33 mouse cellular contexts compared by ENCODE assay signal in genomic region chr4:127083131-127083530, GRCm38 (mm10).
"Had no signal": no experiment of that assay in that cellular context is flagged by ENCODE, and none has a peak within 500 bp of the region (broad histone marks: within the 10 kb centered on the region; RNA-seq: fewer than 3 reads in every experiment).

No protein-coding gene starts in this region.

- H3K4me3 ChIP-seq: heart, embryonic 10.5 days; heart, embryonic 12.5 days; heart, embryonic 13.5 days; heart, embryonic 15.5 days; hindbrain, embryonic 10.5 days; hindbrain, embryonic 12.5 days; hindbrain, embryonic 13.5 days; hindbrain, embryonic 15.5 days; intestine, embryonic 15.5 days; kidney, embryonic 15.5 days; layer of hippocampus, adult 2 months had no signal

- H3K27ac ChIP-seq: heart, embryonic 10.5 days; heart, embryonic 13.5 days; heart, embryonic 15.5 days; hindbrain, embryonic 10.5 days; hindbrain, embryonic 12.5 days; hindbrain, embryonic 13.5 days; hindbrain, embryonic 14.5 days; hindbrain, embryonic 15.5 days; hindbrain, postnatal 0 days; intestine, embryonic 15.5 days; kidney, embryonic 15.5 days; kidney, postnatal 0 days; layer of hippocampus, adult 2 months had no signal

- H3K4me2 ChIP-seq: heart, embryonic 11.5 days; heart, embryonic 12.5 days; heart, embryonic 13.5 days; heart, embryonic 15.5 days; hindbrain, embryonic 12.5 days; hindbrain, embryonic 13.5 days; hindbrain, embryonic 14.5 days; hindbrain, embryonic 15.5 days; intestine, embryonic 15.5 days; kidney, embryonic 15.5 days had no signal

- DNase-seq: heart, postnatal 10 days; heart, postnatal 14 days; heart, postnatal 36 days; heart, postnatal 4 days; kidney, adult 11 months; kidney, adult 18-20 months; kidney, adult 8-10 months; kidney, postnatal 10 days; kidney, postnatal 14 days; kidney, postnatal 25 days; kidney, postnatal 36 days; kidney, postnatal 4 days; layer of hippocampus, adult 9-11 months; layer of hippocampus, postnatal 36 days had no signal

- H3K27me3 ChIP-seq: heart, embryonic 12.5 days; heart, embryonic 13.5 days; heart, embryonic 15.5 days; hindbrain, embryonic 12.5 days; hindbrain, embryonic 13.5 days; hindbrain, embryonic 15.5 days; intestine, embryonic 15.5 days; kidney, embryonic 15.5 days had no signal

- H3K9ac ChIP-seq: heart, embryonic 12.5 days; heart, embryonic 13.5 days; heart, embryonic 15.5 days; hindbrain, embryonic 12.5 days; hindbrain, embryonic 13.5 days; hindbrain, embryonic 14.5 days; hindbrain, embryonic 15.5 days; intestine, embryonic 15.5 days; kidney, embryonic 15.5 days had no signal

- H3K9me3 ChIP-seq: heart, embryonic 10.5 days; heart, embryonic 12.5 days; heart, embryonic 13.5 days; heart, embryonic 15.5 days; hindbrain, embryonic 10.5 days; hindbrain, embryonic 12.5 days; hindbrain, embryonic 13.5 days; hindbrain, embryonic 15.5 days; intestine, embryonic 15.5 days; kidney, embryonic 15.5 days had no signal

- H3K36me3 ChIP-seq: heart, embryonic 15.5 days; hindbrain, embryonic 15.5 days; intestine, embryonic 15.5 days had no signal

- ATAC-seq: hindbrain, embryonic 16.5 days; hindbrain, postnatal 0 days; inflammation-experienced regulatory T-cells, adult 6 months; intestine, embryonic 15.5 days; intestine, embryonic 16.5 days; intestine, postnatal 0 days had no signal
